Mouse (Mus musculus) embryonic facial prominence, embryonic 11.5 days (tissue): ENCODE data around the gene Taar8b. TPM values are rescaled to one million over a fixed set of nuclear protein-coding genes. Genes with fewer than 3 reads are reported as not detected.
"Not testable (repeated sequence)": the region's sequence is repeated elsewhere in the genome, so short reads cannot be mapped to it uniquely, and the experiment has no call there.

Experiments
- ATAC-seq: fragments of 200-750 bp; cut with Nextera tagmentation; replicated peaks from 2 replicates; pipeline ENCODE4 v1.8.0; 2017; ENCODE audit warnings: low read depth; ENCODE audit not compliant: insufficient number of reproducible peaks, low FRiP score, low TSS enrichment
- DNase-seq: peaks from one replicate; pipeline ENCODE4 v3.0.0-alpha.2; 2015; ENCODE audit warnings: low spot score
- H3K27ac ChIP-seq: fragments of 300-500 bp; sonication (generic); replicated peaks from 2 replicates; pipeline ENCODE4 v1.5.1; 2014; ENCODE audit warnings: mild to moderate bottlenecking, low read depth, low read length, control low read depth
- H3K27me3 ChIP-seq: fragments of 300-500 bp; sonication (generic); 2 replicates; pipeline ENCODE4 v1.6.1; 2014; ENCODE audit warnings: mild to moderate bottlenecking, low read length, moderate library complexity, mixed read lengths; ENCODE audit not compliant: control insufficient read depth, insufficient read depth
- H3K36me3 ChIP-seq: fragments of 300-500 bp; sonication (generic); replicated peaks from 2 replicates; pipeline ENCODE4 v1.6.1; 2014; ENCODE audit warnings: low read depth, mild to moderate bottlenecking, low read length, moderate library complexity, mixed read lengths; ENCODE audit not compliant: control insufficient read depth, insufficient read depth
- H3K4me1 ChIP-seq: fragments of 300-500 bp; sonication (generic); 2 replicates; pipeline ENCODE4 v1.6.1; 2014; ENCODE audit warnings: low read length, mixed read lengths; ENCODE audit not compliant: control insufficient read depth, insufficient read depth
- H3K4me2 ChIP-seq: fragments of 300-500 bp; sonication (generic); 2 replicates; pipeline ENCODE4 v1.6.1; 2014; ENCODE audit warnings: low read depth, mild to moderate bottlenecking, control low read depth, low read length, moderate library complexity
- H3K4me3 ChIP-seq: fragments of 300-500 bp; sonication (generic); 2 replicates; pipeline ENCODE4 v1.5.1; 2014; ENCODE audit warnings: low read depth, low read length, control low read depth
- H3K9ac ChIP-seq: fragments of 300-500 bp; sonication (generic); replicated peaks from 2 replicates; pipeline ENCODE4 v1.6.1; 2014; ENCODE audit warnings: mild to moderate bottlenecking, control low read depth, low read length
- H3K9me3 ChIP-seq: fragments of 300-500 bp; sonication (generic); replicated peaks from 2 replicates; pipeline ENCODE4 v1.6.1; 2016; ENCODE audit warnings: mild to moderate bottlenecking, low read length, inconsistent platforms, mixed read lengths; ENCODE audit not compliant: control insufficient read depth
- WGBS: fragments of 180-500 bp; shearing (Covaris S2); extraction: QIAGEN DNeasy Blood & Tissue Kit; methylation state at CpG from one replicate; pipeline ENCODE4 v1.1.7; 2014; 5-methylcytosine and 5-hydroxymethylcytosine counted together
- polyA plus RNA-seq: library from polyadenylated mRNA; unstranded; fragments of >200 nt; fragmentation: Nextera tagmentation; extraction: Ambion mirVana; gene quantifications from 2 replicates; pipeline ENCODE4 v1.2.1, GENCODE M21; 2014

Gene Taar8b
- polyA plus RNA-seq, 1 experiment from 2014 or later, result not detected

DNA sequence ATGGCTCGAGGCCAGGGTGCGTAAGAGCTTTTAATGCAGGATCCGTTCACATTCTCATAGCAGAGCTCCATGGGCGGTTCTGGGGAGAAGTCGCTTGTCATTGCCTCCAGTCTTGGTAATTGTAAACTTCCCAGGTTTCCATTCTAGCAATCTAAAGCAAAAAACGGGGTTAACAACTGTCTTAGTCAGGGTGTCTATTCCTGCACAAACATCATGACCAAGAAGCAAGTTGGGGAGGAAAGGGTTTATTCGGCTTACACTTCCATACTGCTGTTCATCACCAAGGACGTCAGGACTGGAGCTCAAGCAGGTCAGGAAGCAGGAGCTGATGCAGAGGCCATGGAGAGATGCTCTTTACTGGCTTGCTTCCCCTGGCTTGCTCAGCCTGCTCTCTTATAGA, 17.3 kb upstream of the Taar8b start, which contains the start of gene Taar9:
Gene Taar9, minus strand, starts transcription at position 101 of the 400 bp plus-strand sequence.
- not testable (repeated sequence) for ATAC-seq, DNase-seq, H3K9ac ChIP-seq, H3K27ac ChIP-seq, H3K4me3 ChIP-seq, H3K36me3 ChIP-seq, H3K27me3 ChIP-seq, H3K9me3 ChIP-seq, H3K4me2 ChIP-seq, H3K4me1 ChIP-seq
- WGBS, result 80% methylated on average over 8 of the region's 8 CpGs

DNA sequence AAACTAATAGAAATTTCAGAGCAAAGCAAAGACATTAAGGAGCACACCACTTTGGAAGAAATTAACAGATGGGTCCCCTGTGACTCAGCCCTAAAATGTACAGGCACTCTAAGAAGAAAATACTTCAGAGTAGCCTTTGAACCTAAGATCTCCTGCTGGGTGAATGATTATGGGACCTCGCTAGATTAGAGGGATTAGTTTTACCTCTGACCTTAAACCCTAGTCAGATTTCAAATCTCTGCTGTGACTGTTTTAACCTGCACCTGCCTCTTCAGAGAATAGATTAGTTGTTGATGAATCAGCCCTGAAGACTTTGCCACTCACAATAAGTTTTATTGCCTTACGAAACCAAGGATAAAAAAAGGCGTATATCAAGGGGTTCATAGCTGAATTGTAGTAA, 16.1 kb upstream of the Taar8b start:
- WGBS, result 62% methylated on average over 3 of the region's 3 CpGs
- ATAC-seq (no peak), DNase-seq (no peak)
- Histone ChIP-seq H3K36me3 (no peaks in the 10 kb centered on the region), H3K27ac (no peak overlapping the region), H3K4me3 (no peak overlapping the region), H3K27me3 (no peaks in the 10 kb centered on the region), H3K9me3 (no peaks in the 10 kb centered on the region), H3K9ac (no peak overlapping the region), H3K4me1 (no peaks in the 10 kb centered on the region), H3K4me2 (no peak overlapping the region)

- Histone ChIP-seq H3K9me3 (no peaks in the 10 kb centered on the region), H3K9ac (no peak overlapping the region), H3K27me3 (no peaks in the 10 kb centered on the region), H3K27ac (no peak overlapping the region), H3K36me3 (no peaks in the 10 kb centered on the region), H3K4me2 (no peak overlapping the region), H3K4me3 (no peak overlapping the region), H3K4me1 (no peaks in the 10 kb centered on the region)
- ATAC-seq (no peak), DNase-seq (no peak)
- 57% methylated on average over 5 of the region's 5 CpGs for WGBS
Observed at GRCm38 (mm10) chr10:24107747-24108146, 15.7 kb upstream of the Taar8b start.

DNA sequence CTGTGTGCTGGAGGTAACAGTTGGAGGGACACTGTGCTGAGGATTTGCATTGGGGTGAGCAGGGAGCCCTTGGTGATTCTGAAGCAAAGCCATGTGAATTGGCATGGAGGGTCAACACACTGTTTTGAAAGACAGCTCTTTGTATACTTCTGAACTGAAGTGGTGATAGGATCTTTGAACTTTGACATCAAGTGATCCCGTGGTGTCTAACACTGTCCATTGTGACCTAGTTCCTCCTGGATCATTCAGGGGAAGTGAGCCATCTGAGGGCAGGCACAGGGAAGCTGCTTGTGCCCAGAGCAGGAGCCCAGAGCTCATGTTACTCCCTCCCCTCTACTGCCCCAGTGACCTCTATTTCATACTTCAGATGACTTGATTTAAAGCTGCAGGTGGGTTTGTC, 11.2 kb upstream of the Taar8b start:
- not testable (repeated sequence) for H3K4me1 ChIP-seq, H3K4me3 ChIP-seq, H3K27me3 ChIP-seq, H3K9ac ChIP-seq, H3K27ac ChIP-seq, H3K4me2 ChIP-seq, H3K9me3 ChIP-seq, ATAC-seq, DNase-seq, H3K36me3 ChIP-seq
- WGBS, result 0% methylated on average over 1 of the region's 1 CpGs

GRCm38 (mm10) chr10:24101812-24102211, 9.7 kb upstream of the Taar8b start, which contains the start of gene Taar8c:
TSS of gene Taar8c (minus strand) at chr10:24101912.
- H3K36me3 ChIP-seq, H3K9me3 ChIP-seq, DNase-seq, H3K4me3 ChIP-seq, H3K27me3 ChIP-seq, H3K4me1 ChIP-seq, H3K27ac ChIP-seq, H3K4me2 ChIP-seq, ATAC-seq, H3K9ac ChIP-seq: not testable (repeated sequence)
- WGBS, result 82% methylated on average over 1 of the region's 3 CpGs

DNA sequence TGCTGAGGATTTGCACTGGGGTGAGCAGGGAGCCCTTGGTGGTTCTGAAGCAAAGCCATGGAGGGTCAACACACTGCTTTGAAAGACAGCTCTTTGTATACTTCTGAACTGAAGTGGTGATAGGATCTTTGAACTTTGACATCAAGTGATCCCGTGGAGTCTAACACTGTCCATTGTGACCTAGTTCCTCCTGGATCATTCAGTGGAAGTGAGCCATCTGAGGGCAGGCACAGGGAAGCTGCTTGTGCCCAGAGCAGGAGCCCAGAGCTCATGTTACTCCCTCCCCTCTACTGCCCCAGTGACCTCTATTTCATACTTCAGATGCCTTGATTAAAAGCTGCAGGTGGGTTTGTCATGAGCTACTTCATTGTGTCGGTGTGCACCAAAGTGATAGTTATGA, 4.9 kb upstream of the Taar8b start:
- H3K27ac ChIP-seq, H3K4me2 ChIP-seq, H3K4me1 ChIP-seq, H3K9ac ChIP-seq, H3K4me3 ChIP-seq, H3K9me3 ChIP-seq, H3K27me3 ChIP-seq, ATAC-seq, H3K36me3 ChIP-seq, DNase-seq: not testable (repeated sequence)
- WGBS, result 44% methylated on average over 2 of the region's 2 CpGs

DNA sequence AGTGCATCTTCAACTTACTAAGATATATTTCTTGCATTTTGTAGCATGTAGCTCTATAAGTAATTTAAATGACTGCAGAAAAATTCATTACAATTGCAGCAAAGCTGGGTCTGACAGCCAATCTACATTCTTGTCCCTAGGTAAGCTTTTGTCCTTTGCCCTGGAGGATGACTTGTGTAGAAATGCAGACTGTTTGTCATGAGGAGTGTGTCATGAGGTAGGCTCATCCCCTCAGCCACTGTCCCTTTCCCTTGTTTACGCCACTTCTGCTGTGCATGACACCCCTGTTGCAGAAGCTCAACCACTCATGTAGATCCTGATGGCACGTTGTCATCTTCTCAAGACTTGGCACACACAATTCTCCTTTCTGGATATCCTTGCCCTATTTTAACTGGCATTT, 4.9 kb downstream of the Taar8b start:
- H3K27ac ChIP-seq, result no peak overlapping the region
- H3K4me1 ChIP-seq, result no peaks in the 10 kb centered on the region
- ATAC-seq, result no peak
- no peaks in the 10 kb centered on the region for H3K36me3 ChIP-seq
- WGBS, result 93% methylated on average over 2 of the region's 2 CpGs
- no peaks in the 10 kb centered on the region for H3K9me3 ChIP-seq
- no peak overlapping the region for H3K9ac ChIP-seq
- no peak overlapping the region for H3K4me3 ChIP-seq
- H3K27me3 ChIP-seq, result no peaks in the 10 kb centered on the region
- no peak for DNase-seq
- H3K4me2 ChIP-seq, result no peak overlapping the region

DNA sequence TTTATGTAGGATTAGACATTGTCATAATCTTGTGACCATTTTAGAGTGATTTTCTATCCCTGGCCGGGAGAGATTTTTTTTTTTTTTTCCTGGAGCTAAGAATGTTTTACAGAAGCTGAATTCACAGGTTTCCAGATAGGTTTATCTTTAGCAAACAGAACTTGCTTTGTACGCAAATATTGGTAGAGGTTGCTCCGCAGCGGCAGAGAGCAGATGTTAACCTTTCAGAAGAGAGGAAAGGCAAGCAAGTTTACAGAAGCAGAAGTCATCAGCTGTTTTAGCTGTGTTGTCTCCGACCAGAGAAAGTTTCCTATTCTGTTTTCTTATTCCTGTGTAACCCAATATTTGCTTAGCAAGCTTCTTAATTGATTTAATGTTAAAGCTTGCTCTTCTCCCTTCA, 5.5 kb downstream of the Taar8b start:
- WGBS, result 83% methylated on average over 5 of the region's 5 CpGs
- DNase-seq, result no peak

More for the DNA sequence above, 5.5 kb downstream of the Taar8b start:
- no peaks in the 10 kb centered on the region for H3K4me1 ChIP-seq
- no peaks in the 10 kb centered on the region for H3K9me3 ChIP-seq
- H3K4me3 ChIP-seq, result no peak overlapping the region
- no peaks in the 10 kb centered on the region for H3K27me3 ChIP-seq
- H3K9ac ChIP-seq, result no peak overlapping the region
- no peak for ATAC-seq
- no peak overlapping the region for H3K27ac ChIP-seq
- no peaks in the 10 kb centered on the region for H3K36me3 ChIP-seq
- H3K4me2 ChIP-seq, result no peak overlapping the region
